Comparison of ENCODE assay signal across 9 mouse cellular contexts in the genomic region with DNA sequence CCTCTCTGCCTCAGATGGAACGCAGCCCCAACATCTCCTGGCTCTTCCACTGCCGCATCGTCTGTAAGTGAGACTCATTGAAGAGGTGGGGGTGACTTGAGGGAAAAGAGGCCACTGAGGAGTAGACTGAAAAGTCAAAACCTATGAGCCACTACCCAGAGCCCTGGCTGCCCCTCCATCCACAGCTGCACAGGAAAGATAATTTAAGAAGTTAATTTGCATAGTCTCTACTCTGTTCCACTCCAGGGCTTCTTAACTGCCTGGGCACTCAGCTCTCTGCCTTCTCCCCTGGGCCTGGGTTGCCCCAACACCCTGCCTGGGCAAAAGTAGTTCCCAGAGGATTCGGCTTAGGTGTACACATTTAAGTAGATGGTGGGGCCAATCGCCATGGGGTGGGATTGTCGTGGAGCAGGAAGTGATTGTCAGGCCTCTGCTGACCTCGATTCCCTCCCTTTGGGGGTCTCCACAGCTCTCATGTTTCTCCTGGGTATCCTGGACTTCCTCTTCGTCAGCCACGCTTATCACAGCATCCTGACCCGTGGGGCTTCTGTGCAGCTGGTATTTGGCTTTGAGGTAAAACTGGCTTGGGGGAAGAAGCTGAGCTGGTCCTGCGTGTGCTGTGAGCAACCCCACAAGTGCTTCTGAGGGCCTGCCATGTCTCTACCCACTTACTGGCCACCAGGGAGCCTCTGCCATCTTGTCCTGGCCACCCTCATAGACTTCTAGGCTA. TPM values are rescaled to one million over a fixed set of nuclear protein-coding genes. Genes with fewer than 3 reads are reported as not detected.
A peak's percentile ranks its signal among the peaks of the same experiment; 100 is the strongest.
DNase-seq lines count a peak whose midpoint lies in the region; ATAC-seq and TF ChIP-seq lines count a peak whose summit lies in the region.
"Had no signal": no experiment of that assay in that cellular context is flagged by ENCODE, and none has a peak within 500 bp of the region (broad histone marks: within the 10 kb centered on the region; RNA-seq: fewer than 3 reads in every experiment).

No protein-coding gene starts in this region.

- H3K9ac ChIP-seq in kidney, embryonic 15.5 days, result no peak overlapping the region

- H3K4me1 ChIP-seq in kidney, embryonic 15.5 days, result peaks cover 32% of the 10 kb centered on the region
- H3K4me1 ChIP-seq in embryonic facial prominence, embryonic 10.5 days, result peaks cover 26% of the 10 kb centered on the region

- peak overlapping the region; percentile 99 for H3K4me3 ChIP-seq in kidney, embryonic 15.5 days (replicated peaks)
- H3K4me3 ChIP-seq in embryonic facial prominence, embryonic 10.5 days, result peak overlapping the region; percentile 82; the same call in 1 of the 2 replicates
- peak overlapping the region; percentile 94 for H3K4me3 ChIP-seq in myocyte

- WGBS in kidney, embryonic 15.5 days, result 84% methylated on average over 11 of the region's 11 CpGs
- 87% methylated on average over 11 of the region's 11 CpGs for WGBS in embryonic facial prominence, embryonic 10.5 days

- H3K27me3 ChIP-seq in kidney, embryonic 15.5 days, result no peaks in the 10 kb centered on the region
- no peaks in the 10 kb centered on the region for H3K27me3 ChIP-seq in embryonic facial prominence, embryonic 10.5 days (replicated peaks; ENCODE audit: low read depth, poor library complexity, severe bottlenecking)
- H3K27me3 ChIP-seq in myocyte (ENCODE audit: control insufficient read depth, insufficient read depth, insufficient read length), result no peaks in the 10 kb centered on the region
- H3K27me3 ChIP-seq: forebrain, embryonic 15.5 days had no signal

- peak; percentile 35 for DNase-seq in cerebellum, adult 9-11 months
- DNase-seq in cerebellum, postnatal 25 days, result no peak
- DNase-seq in kidney, adult 8-10 months, result no peak
- no peak for DNase-seq in embryonic facial prominence, embryonic 10.5 days (ENCODE audit: low spot score)
- DNase-seq in adrenal gland, adult 18-20 months (ENCODE audit: low spot score in 2 of 2), result no peak

- H3K9me3 ChIP-seq in kidney, embryonic 15.5 days (replicated peaks), result no peaks in the 10 kb centered on the region
- no peaks in the 10 kb centered on the region for H3K9me3 ChIP-seq in embryonic facial prominence, embryonic 10.5 days
- H3K9me3 ChIP-seq: forebrain, embryonic 15.5 days had no signal

- H3ac ChIP-seq in myocyte (ENCODE audit: control insufficient read depth, insufficient read length), result no peak overlapping the region

- no peak for ATAC-seq in kidney, embryonic 15.5 days (replicated peaks; ENCODE audit: low FRiP score)
- ATAC-seq in frontal cortex, adult (ENCODE audit: low TSS enrichment), result no peak
- ATAC-seq: forebrain, embryonic 15.5 days had no signal

- H3K27ac ChIP-seq in kidney, embryonic 15.5 days, result no peak overlapping the region
- no peak overlapping the region for H3K27ac ChIP-seq in embryonic facial prominence, embryonic 10.5 days (replicated peaks)
- H3K27ac ChIP-seq: forebrain, embryonic 15.5 days had no signal

- TF ChIP-seq POLR2A in myocyte (IDR thresholded peaks at IDR 0.05; ENCODE audit: insufficient read length, low read depth), result peak; percentile 8

- peak overlapping the region; percentile 86; the same call in 1 of the 2 replicates for H3K4me2 ChIP-seq in kidney, embryonic 15.5 days
- H3K4me2 ChIP-seq in myocyte (ENCODE audit: low read depth), result no peak overlapping the region

- peaks cover 58% of the 10 kb centered on the region for H3K36me3 ChIP-seq in kidney, embryonic 15.5 days
- H3K36me3 ChIP-seq in embryonic facial prominence, embryonic 10.5 days (replicated peaks), result peaks cover 60% of the 10 kb centered on the region
- peaks cover 23% of the 10 kb centered on the region for H3K36me3 ChIP-seq in myocyte (ENCODE audit: control insufficient read depth, insufficient read depth)

- peaks cover 16% of the 10 kb centered on the region for H3K79me2 ChIP-seq in myocyte (ENCODE audit: control insufficient read depth, insufficient read depth)

TF ChIP-seq in myocyte, 11 proteins besides CTCF, POLR2A, EP300 and RAD21:
- no peak for TF ChIP-seq TCF12 (IDR thresholded peaks at IDR 0.05; ENCODE audit: insufficient read depth, poor library complexity, severe bottlenecking)
- no peak for TF ChIP-seq REST (IDR thresholded peaks at IDR 0.05; ENCODE audit: insufficient read depth, insufficient read length)
- TF ChIP-seq TCF3 (IDR thresholded peaks at IDR 0.05; ENCODE audit: insufficient read length, low read depth), result no peak
- TF ChIP-seq SRF (IDR thresholded peaks at IDR 0.05; ENCODE audit: control insufficient read depth, insufficient read length, low read depth), result no peak
- TF ChIP-seq E2F4 (IDR thresholded peaks at IDR 0.05; ENCODE audit: insufficient read depth), result no peak
- no peak for TF ChIP-seq USF1 (IDR thresholded peaks at IDR 0.05; ENCODE audit: low read depth)
- TF ChIP-seq MYOG (IDR thresholded peaks at IDR 0.05; ENCODE audit: control insufficient read depth in 1 of 3, insufficient read depth in 1 of 3, insufficient read length in 2 of 3, low read depth in 2 of 3), result no peak
- TF ChIP-seq MYOD1 (IDR thresholded peaks at IDR 0.05; ENCODE audit: control insufficient read depth in 1 of 3, insufficient read length in 2 of 3, low read depth in 2 of 3), result no peak
- no peak for TF ChIP-seq MAX (IDR thresholded peaks at IDR 0.05; ENCODE audit: low read depth)
- no peak for TF ChIP-seq POLR2AphosphoS2 (IDR thresholded peaks at IDR 0.05; ENCODE audit: insufficient read length, low read depth)
- TF ChIP-seq CEBPB (IDR thresholded peaks at IDR 0.05; ENCODE audit: insufficient read depth, poor library complexity, severe bottlenecking), result no peak

RNA-seq across cellular contexts. Expression of a gene that starts 2.5 kb away (rescaled TPM):
- polyA plus RNA-seq in kidney, embryonic 15.5 days (2015; fragmentation: Nextera tagmentation; extraction: Ambion mirVana), result 35.6 and 38.5 TPM in 2 replicates
- 34.5 and 38.1 TPM in 2 replicates for polyA plus RNA-seq in embryonic facial prominence, embryonic 10.5 days (2016; fragmentation: Nextera tagmentation; extraction: Ambion mirVana)
- polyA plus RNA-seq in myocyte (2012; fragmentation: generic; extraction: Trizol), result 24.3 TPM
- total RNA-seq in adrenal gland, adult 18-20 months (2021), result 10 to 100 TPM; 49.7 to 71.3 TPM

RNA-seq across cellular contexts. Expression of a gene that starts 8.7 kb away (rescaled TPM):
- 77.9 and 81.6 TPM in 2 replicates for polyA plus RNA-seq in kidney, embryonic 15.5 days (2015; fragmentation: Nextera tagmentation; extraction: Ambion mirVana)
- 82.5 and 84.6 TPM in 2 replicates for polyA plus RNA-seq in embryonic facial prominence, embryonic 10.5 days (2016; fragmentation: Nextera tagmentation; extraction: Ambion mirVana)
- polyA plus RNA-seq in myocyte (2012; fragmentation: generic; extraction: Trizol), result 43.0 TPM
- 10 to 100 TPM; 53.3 to 59.7 TPM for total RNA-seq in adrenal gland, adult 18-20 months (2021)

RNA-seq across cellular contexts. Expression of a gene that starts 8.8 kb away (rescaled TPM):
- polyA plus RNA-seq in kidney, embryonic 15.5 days (2015; fragmentation: Nextera tagmentation; extraction: Ambion mirVana), result 741 and 838 TPM in 2 replicates
- polyA plus RNA-seq in embryonic facial prominence, embryonic 10.5 days (2016; fragmentation: Nextera tagmentation; extraction: Ambion mirVana), result 831 and 861 TPM in 2 replicates
- 2,772 TPM for polyA plus RNA-seq in myocyte (2012; fragmentation: generic; extraction: Trizol)
- 1,000 to 10,000 TPM; 1,067 to 1,157 TPM for total RNA-seq in adrenal gland, adult 18-20 months (2021)

RNA-seq across cellular contexts. Expression of a gene that starts 12.1 kb away (rescaled TPM):
- polyA plus RNA-seq in kidney, embryonic 15.5 days (2015; fragmentation: Nextera tagmentation; extraction: Ambion mirVana), result 33.0 and 33.2 TPM in 2 replicates
- 33.8 and 35.6 TPM in 2 replicates for polyA plus RNA-seq in embryonic facial prominence, embryonic 10.5 days (2016; fragmentation: Nextera tagmentation; extraction: Ambion mirVana)
- polyA plus RNA-seq in myocyte (2012; fragmentation: generic; extraction: Trizol), result 44.3 TPM
- 10 to 100 TPM; 29.1 to 32.9 TPM for total RNA-seq in adrenal gland, adult 18-20 months (2021)

RNA-seq across cellular contexts. Expression of a gene that starts 19.3 kb away (rescaled TPM):
- polyA plus RNA-seq in kidney, embryonic 15.5 days (2015; fragmentation: Nextera tagmentation; extraction: Ambion mirVana), result 23.6 and 24.9 TPM in 2 replicates
- polyA plus RNA-seq in embryonic facial prominence, embryonic 10.5 days (2016; fragmentation: Nextera tagmentation; extraction: Ambion mirVana), result 30.3 and 31.4 TPM in 2 replicates
- polyA plus RNA-seq in myocyte (2012; fragmentation: generic; extraction: Trizol), result 37.1 TPM
- 10 to 100 TPM; 19.7 to 36.7 TPM for total RNA-seq in adrenal gland, adult 18-20 months (2021)
